Mouse (Mus musculus): ENCODE measurements around the gene Rsph14. TPM values are rescaled to one million over a fixed set of nuclear protein-coding genes. Genes with fewer than 3 reads are reported as not detected.

Gene Rsph14
- not detected in 2 replicates for polyA plus RNA-seq (2015; fragmentation: Nextera tagmentation; extraction: Ambion mirVana)

DNA sequence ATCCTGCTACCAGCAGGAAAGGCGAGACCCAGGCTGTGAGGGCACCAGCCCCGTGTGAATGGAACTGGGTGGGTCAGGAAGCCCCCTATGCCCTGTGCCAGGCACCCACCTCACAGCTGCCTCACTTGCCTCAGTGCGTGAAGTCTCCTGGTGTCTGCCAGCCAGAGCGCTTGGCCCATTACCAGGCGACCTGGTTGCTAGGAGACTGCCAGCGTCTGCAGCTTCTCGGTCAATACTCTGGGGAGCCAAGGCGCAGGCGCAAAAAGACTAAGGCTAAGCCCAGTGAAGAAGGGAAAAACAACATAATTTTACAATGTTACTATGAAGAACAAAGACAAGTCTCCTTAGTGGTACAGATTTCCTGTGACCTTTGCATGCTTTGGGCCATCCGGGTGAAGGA, at the start of gene Rsph14:
TSS of gene Rsph14 (minus strand) at position 192 of the 400 bp plus-strand sequence.
- Histone ChIP-seq H3K27me3 (no peaks in the 10 kb centered on the region), H3K9me3 (no peaks in the 10 kb centered on the region), H3K36me3 (no peaks in the 10 kb centered on the region), H3K9ac (no peak within 1 kb of the TSS), H3K4me2 (replicated peaks) (peak within 1 kb of the TSS; percentile 9), H3K27ac (no peak within 1 kb of the TSS), H3K4me3 (no peak within 1 kb of the TSS), H3K4me1 (peaks cover 21% of the 10 kb centered on the region)
- 24% methylated on average over 10 of the region's 10 CpGs for WGBS
- ATAC-seq (ENCODE audit: low FRiP score, low read depth), result peak; percentile 10; the same call in 1 of the 2 replicates

GRCm38 (mm10) chr10:75078174-75079128, 46.1 kb upstream of the Rsph14 start:
- H3K4me1 ChIP-seq, result peaks cover 10% of the 10 kb centered on the region
- H3K27ac ChIP-seq, result no peak overlapping the region
- no peak for ATAC-seq (ENCODE audit: low FRiP score, low read depth)
- no peak overlapping the region for H3K9ac ChIP-seq
- H3K4me3 ChIP-seq, result no peak overlapping the region
- H3K4me2 ChIP-seq (replicated peaks), result no peak overlapping the region
- peaks cover 19% of the 10 kb centered on the region; the same call in 1 of the 2 replicates for H3K36me3 ChIP-seq
- no peaks in the 10 kb centered on the region for H3K9me3 ChIP-seq
- WGBS, result 74% methylated on average over 14 of the region's 14 CpGs
- no peaks in the 10 kb centered on the region for H3K27me3 ChIP-seq

GRCm38 (mm10) chr10:75075665-75076064, 43.3 kb upstream of the Rsph14 start:
- no peak overlapping the region for H3K9ac ChIP-seq
- peaks cover 17% of the 10 kb centered on the region; the same call in 1 of the 2 replicates for H3K36me3 ChIP-seq
- WGBS, result 86% methylated on average over 5 of the region's 5 CpGs
- H3K4me3 ChIP-seq, result no peak overlapping the region
- H3K4me1 ChIP-seq, result peaks cover 24% of the 10 kb centered on the region
- H3K27ac ChIP-seq, result no peak overlapping the region
- no peak for ATAC-seq (ENCODE audit: low FRiP score, low read depth)
- H3K27me3 ChIP-seq, result no peaks in the 10 kb centered on the region
- H3K4me2 ChIP-seq (replicated peaks), result no peak overlapping the region
- H3K9me3 ChIP-seq, result no peaks in the 10 kb centered on the region

DNA sequence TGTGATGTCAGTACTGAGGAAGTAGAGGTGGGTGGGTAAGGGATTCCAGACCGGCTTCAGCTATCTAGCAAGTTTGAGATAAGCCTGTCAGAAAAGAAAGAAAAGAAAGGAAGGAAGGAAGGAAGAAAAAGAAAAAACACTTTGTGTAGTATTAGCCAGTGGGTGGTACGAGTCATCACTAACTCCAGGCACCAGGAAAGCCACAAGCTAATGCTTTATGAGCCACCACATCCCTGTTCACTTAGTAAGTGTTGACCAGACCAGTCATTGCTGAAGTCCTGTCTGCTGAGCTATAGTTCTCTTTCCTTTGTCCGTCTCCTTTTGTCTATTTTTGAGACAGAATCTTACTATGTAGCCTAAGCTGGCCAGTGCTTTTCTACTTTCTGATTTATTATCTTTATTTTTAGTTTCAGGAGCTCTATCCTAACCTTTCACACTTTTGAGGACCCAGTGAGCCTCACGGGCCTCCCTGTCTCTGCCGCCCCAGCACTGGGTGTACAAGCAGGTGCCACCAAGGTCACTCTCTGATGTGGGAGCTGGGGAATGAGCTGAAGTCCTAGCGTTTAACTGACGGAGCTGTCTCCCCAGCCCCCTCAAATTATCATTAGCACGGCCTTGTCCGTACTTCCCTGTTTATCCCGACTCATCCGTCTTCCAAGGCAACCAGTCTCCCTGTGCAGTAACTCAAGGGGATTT, 38.0 kb upstream of the Rsph14 start:
- H3K36me3 ChIP-seq, result peaks cover 24% of the 10 kb centered on the region
- H3K27me3 ChIP-seq, result no peaks in the 10 kb centered on the region
- H3K9ac ChIP-seq, result no peak overlapping the region
- H3K4me1 ChIP-seq, result peaks cover 40% of the 10 kb centered on the region
- WGBS, result 62% methylated on average over 11 of the region's 11 CpGs
- ATAC-seq (ENCODE audit: low FRiP score, low read depth), result no peak
- H3K4me2 ChIP-seq (replicated peaks), result no peak overlapping the region
- H3K27ac ChIP-seq, result no peak overlapping the region
- H3K4me3 ChIP-seq, result no peak overlapping the region
- no peaks in the 10 kb centered on the region for H3K9me3 ChIP-seq

- H3K36me3 ChIP-seq, result peaks cover 30% of the 10 kb centered on the region
- no peak overlapping the region for H3K4me2 ChIP-seq (replicated peaks)
- no peak overlapping the region for H3K9ac ChIP-seq
- no peaks in the 10 kb centered on the region for H3K9me3 ChIP-seq
- H3K27me3 ChIP-seq, result no peaks in the 10 kb centered on the region
- no peak overlapping the region for H3K27ac ChIP-seq
- 51% methylated on average over 12 of the region's 12 CpGs for WGBS
- ATAC-seq (ENCODE audit: low FRiP score, low read depth), result no peak
- peaks cover 56% of the 10 kb centered on the region for H3K4me1 ChIP-seq
- no peak overlapping the region for H3K4me3 ChIP-seq
These were observed 36.4 kb upstream of the Rsph14 start for GRCm38 (mm10) chr10:75068624-75069328.

- H3K4me1 ChIP-seq, result peaks cover 63% of the 10 kb centered on the region
These were observed 35.7 kb upstream of the Rsph14 start for GRCm38 (mm10) chr10:75068086-75068485.

GRCm38 (mm10) chr10:75067446-75067845, 35.1 kb upstream of the Rsph14 start:
- no peak overlapping the region for H3K4me2 ChIP-seq (replicated peaks)
- H3K9me3 ChIP-seq, result no peaks in the 10 kb centered on the region
- no peak for ATAC-seq (ENCODE audit: low FRiP score, low read depth)
- peaks cover 67% of the 10 kb centered on the region for H3K4me1 ChIP-seq
- no peak overlapping the region for H3K4me3 ChIP-seq
- H3K27me3 ChIP-seq, result no peaks in the 10 kb centered on the region
- H3K9ac ChIP-seq, result no peak overlapping the region
- H3K36me3 ChIP-seq, result peaks cover 30% of the 10 kb centered on the region
- no peak overlapping the region for H3K27ac ChIP-seq

More at GRCm38 (mm10) chr10:75068086-75068485, 35.7 kb upstream of the Rsph14 start:
- H3K36me3 ChIP-seq, result peaks cover 30% of the 10 kb centered on the region
- H3K27me3 ChIP-seq, result no peaks in the 10 kb centered on the region
- WGBS, result 41% methylated on average over 2 of the region's 2 CpGs
- H3K27ac ChIP-seq, result no peak overlapping the region
- no peak for ATAC-seq (ENCODE audit: low FRiP score, low read depth)
- no peak overlapping the region for H3K4me2 ChIP-seq (replicated peaks)
- H3K4me3 ChIP-seq, result no peak overlapping the region
- no peak overlapping the region for H3K9ac ChIP-seq
- H3K9me3 ChIP-seq, result no peaks in the 10 kb centered on the region

DNA sequence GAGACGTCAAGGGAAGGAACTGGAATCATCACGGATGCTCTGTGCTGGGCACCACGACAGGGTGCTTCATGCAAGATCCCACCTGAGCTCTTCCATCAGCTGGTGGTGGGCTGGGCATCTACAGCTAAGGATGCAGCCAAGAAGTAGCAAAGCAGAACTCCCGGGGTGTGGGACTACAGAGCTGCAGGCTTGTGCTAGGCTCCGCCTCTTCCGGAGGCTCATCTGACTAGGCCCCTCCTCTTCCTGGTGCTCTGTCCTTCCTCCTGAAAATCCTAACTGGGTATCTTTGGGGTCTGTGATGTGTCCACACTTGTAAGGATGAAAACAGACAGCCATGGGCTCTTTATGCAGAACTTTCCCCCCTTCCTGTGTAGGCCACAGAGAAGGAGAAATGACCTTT, 33.3 kb upstream of the Rsph14 start:
- Histone ChIP-seq H3K36me3 (peaks cover 26% of the 10 kb centered on the region), H3K4me1 (peaks cover 69% of the 10 kb centered on the region), H3K27me3 (no peaks in the 10 kb centered on the region), H3K4me3 (no peak overlapping the region), H3K27ac (no peak overlapping the region), H3K4me2 (replicated peaks) (no peak overlapping the region), H3K9me3 (no peaks in the 10 kb centered on the region), H3K9ac (no peak overlapping the region)
- WGBS, result 79% methylated on average over 6 of the region's 6 CpGs
- ATAC-seq (ENCODE audit: low FRiP score, low read depth), result no peak

GRCm38 (mm10) chr10:75063301-75063965, 31.0 kb upstream of the Rsph14 start:
- Histone ChIP-seq H3K9ac (0 out of 2 replicates have a peak overlapping the region, but pooled peaks have one; percentile 31), H3K4me1 (peaks cover 67% of the 10 kb centered on the region)

GRCm38 (mm10) chr10:75062621-75063020, 30.2 kb upstream of the Rsph14 start:
- ATAC-seq (ENCODE audit: low FRiP score, low read depth), result no peak
- Histone ChIP-seq H3K4me2 (replicated peaks) (peak overlapping the region; percentile 97), H3K9me3 (no peaks in the 10 kb centered on the region), H3K27me3 (no peaks in the 10 kb centered on the region), H3K4me3 (peak overlapping the region; percentile 89), H3K27ac (no peak overlapping the region), H3K4me1 (peaks cover 59% of the 10 kb centered on the region), H3K9ac (peak overlapping the region; percentile 86; the same call in 1 of the 2 replicates), H3K36me3 (peaks cover 26% of the 10 kb centered on the region)
- WGBS, result 28% methylated on average over 6 of the region's 6 CpGs

More at GRCm38 (mm10) chr10:75063301-75063965, 31.0 kb upstream of the Rsph14 start:
- no peak for ATAC-seq (ENCODE audit: low FRiP score, low read depth)
- H3K27ac ChIP-seq, result no peak overlapping the region
- peak overlapping the region; percentile 89 for H3K4me3 ChIP-seq
- peaks cover 26% of the 10 kb centered on the region for H3K36me3 ChIP-seq
- H3K9me3 ChIP-seq, result no peaks in the 10 kb centered on the region
- H3K4me2 ChIP-seq (replicated peaks), result peak overlapping the region; percentile 97
- H3K27me3 ChIP-seq, result no peaks in the 10 kb centered on the region
- 68% methylated on average over 12 of the region's 12 CpGs for WGBS

GRCm38 (mm10) chr10:75062189-75062561, 29.8 kb upstream of the Rsph14 start:
- Histone ChIP-seq H3K27me3 (no peaks in the 10 kb centered on the region), H3K4me3 (peak overlapping the region; percentile 89), H3K9ac (peak overlapping the region; percentile 86), H3K36me3 (peaks cover 26% of the 10 kb centered on the region), H3K4me1 (peaks cover 55% of the 10 kb centered on the region), H3K4me2 (replicated peaks) (peak overlapping the region; percentile 97), H3K9me3 (no peaks in the 10 kb centered on the region), H3K27ac (no peak overlapping the region)
- 13% methylated on average over 6 of the region's 6 CpGs for WGBS
- no peak for ATAC-seq (ENCODE audit: low FRiP score, low read depth)
